Mouse (Mus musculus) neutrophil, adult 65 days (primary cell): ENCODE data around the gene Fam151a. TPM values are rescaled to one million over a fixed set of nuclear protein-coding genes. Genes with fewer than 3 reads are reported as not detected.

Experiments
- total RNA-seq: library from RNA; stranded (reverse); gene quantifications from 2 replicates; pipeline ENCODE4 v1.2.4, GENCODE M21; 2023

The Fam151a gene
- not detected in 2 replicates for total RNA-seq

DNA sequence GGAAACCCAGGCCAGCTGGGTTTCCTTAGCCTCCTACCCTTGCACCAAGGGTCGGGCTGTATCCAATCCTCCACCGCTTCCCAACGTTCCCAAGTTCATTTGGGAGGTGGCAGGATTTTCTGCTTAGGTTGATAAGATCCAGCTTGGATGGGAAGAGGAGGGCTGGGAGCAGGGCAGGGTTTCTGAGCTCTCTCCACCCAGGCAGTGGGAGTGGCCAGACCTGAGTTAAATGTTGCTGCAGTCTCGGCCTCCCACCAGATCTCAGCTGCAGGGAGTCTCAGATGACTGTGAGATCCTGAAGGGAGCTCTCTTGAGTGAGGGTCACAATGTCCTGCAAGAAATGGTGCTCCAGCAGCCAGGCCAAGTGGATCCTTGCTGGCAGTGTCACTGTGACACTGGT is at the start of gene Fam151a:
Fam151a (plus strand) TSS at position 254 of the 400 bp plus-strand sequence.

GRCm38 (mm10) chr4:106730814-106731213 is 2.9 kb upstream of the Fam151a start, which contains the start of gene Mroh7:
Gene Mroh7, minus strand, starts transcription at chr4:106730925.

Other genes starting within 250 kb of the Fam151a start
- gene Bsnd, start 241.6 kb upstream of the Fam151a start, total RNA-seq: not detected in 2 replicates
- 2.9 and 3.3 TPM in 2 replicates for gene Dhcr24, start 172.9 kb upstream of the Fam151a start, total RNA-seq
- not detected in 2 replicates for gene Lexm, start 116.6 kb upstream of the Fam151a start, total RNA-seq
- not detected in 2 replicates for gene Ttc22, start 111.5 kb upstream of the Fam151a start, total RNA-seq
- gene Pars2, start 82.8 kb upstream of the Fam151a start, total RNA-seq: 0.73 and 1.2 TPM in 2 replicates
- gene Ttc4, start 54.9 kb upstream of the Fam151a start, total RNA-seq: 12.5 and 14.3 TPM in 2 replicates
- gene Mroh7, start 3.0 kb upstream of the Fam151a start, total RNA-seq: not detected in 2 replicates
- gene Acot11, start 71.1 kb downstream of the Fam151a start, total RNA-seq: 6.6 and 9.5 TPM in 2 replicates
- gene Ssbp3, start 176.8 kb downstream of the Fam151a start, total RNA-seq: 16.2 and 18.1 TPM in 2 replicates